Mouse (Mus musculus): ENCODE measurements at regions not wholly inside any gene's neighbourhood (a gene's known extent, or its start where the extent isn't known, plus 50 kb on each side); places are given as distances from the start of the nearest gene placed in this dataset.

DNA sequence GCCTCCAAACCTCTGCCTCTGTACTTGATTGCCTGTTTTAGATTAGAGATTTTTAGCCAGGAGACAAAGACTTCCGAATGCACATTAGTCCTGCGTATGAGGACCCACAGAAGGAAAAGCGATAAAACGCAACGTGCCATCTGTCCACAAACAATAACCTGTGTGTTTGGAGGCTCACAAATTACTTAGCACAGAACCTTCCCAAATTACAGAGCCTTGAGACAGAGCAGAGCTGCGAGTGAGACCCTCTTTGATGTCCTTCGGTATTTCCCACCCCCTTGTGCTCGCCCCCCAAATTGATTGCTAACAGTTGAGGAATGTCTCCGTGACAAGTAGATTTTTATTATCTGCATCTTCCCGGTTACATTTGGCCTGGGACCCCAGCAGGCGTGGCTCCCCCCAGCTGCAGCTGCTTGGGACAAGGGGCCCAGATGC lies 435.4 kb downstream of the Zfp536 start:
- TF ChIP-seq GATA2 (IDR thresholded peaks at IDR 0.05; ENCODE audit: borderline replicate concordance, low read depth, low read length) (no peak), GATA1 (IDR thresholded peaks at IDR 0.05; ENCODE audit: borderline replicate concordance, low read length) (no peak), TAL1 (conservative IDR thresholded peaks at IDR 0.05; ENCODE audit: low read depth, low read length) (no peak), CTCF (IDR thresholded peaks at IDR 0.05; ENCODE audit: low read depth, low read length) (no peak), POLR2AphosphoS5 (IDR thresholded peaks at IDR 0.05; ENCODE audit: insufficient replicate concordance, low read depth, low read length) (no peak)
